Mouse (Mus musculus) central nervous system, embryonic 14 days (tissue): ENCODE data around the gene Hist1h2bn. TPM values are rescaled to one million over a fixed set of nuclear protein-coding genes. Genes with fewer than 3 reads are reported as not detected.

Experiments used
- polyA plus RNA-seq: library from polyadenylated mRNA; depleted of rRNA; stranded (reverse); fragments of >200 nt; gene quantifications from 2 replicates; pipeline ENCODE4 v1.2.3, GENCODE M21; 2012; rRNA removed

The Hist1h2bn gene
- polyA plus RNA-seq: 5.4 and 11.4 TPM in 2 replicates

DNA sequence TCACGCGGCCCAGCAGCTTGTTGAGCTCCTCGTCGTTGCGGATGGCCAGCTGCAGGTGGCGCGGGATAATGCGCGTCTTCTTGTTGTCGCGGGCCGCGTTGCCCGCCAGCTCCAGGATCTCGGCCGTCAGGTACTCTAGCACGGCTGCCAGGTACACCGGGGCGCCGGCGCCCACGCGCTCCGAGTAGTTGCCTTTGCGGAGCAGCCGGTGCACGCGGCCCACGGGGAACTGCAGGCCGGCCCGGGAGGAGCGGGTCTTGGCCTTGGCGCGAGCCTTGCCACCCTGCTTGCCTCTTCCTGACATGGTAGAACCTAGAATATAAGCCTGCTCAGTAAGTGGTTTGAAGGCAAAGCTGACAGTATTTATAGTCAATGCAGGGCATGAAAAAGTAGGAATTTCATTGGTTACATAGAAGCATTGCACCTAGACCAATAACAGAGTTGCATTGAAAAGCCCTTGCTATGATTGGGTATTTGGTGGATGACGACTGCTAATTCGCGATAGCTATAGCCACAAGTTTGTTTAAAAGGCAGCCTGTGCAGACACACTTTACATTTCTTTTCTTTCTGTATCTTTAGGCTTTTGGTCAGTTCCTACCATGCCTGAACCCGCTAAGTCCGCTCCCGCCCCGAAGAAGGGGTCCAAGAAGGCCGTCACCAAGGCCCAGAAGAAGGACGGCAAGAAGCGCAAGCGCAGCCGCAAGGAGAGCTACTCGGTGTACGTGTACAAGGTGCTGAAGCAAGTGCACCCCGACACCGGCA is at the start of gene Hist1h2bn, which contains the start of gene Hist1h2ak:
Gene Hist1h2bn (plus strand): TSS at position 600 of the 762 bp plus-strand sequence.
Gene Hist1h2ak (minus strand): TSS at position 304 of the 762 bp plus-strand sequence.

DNA sequence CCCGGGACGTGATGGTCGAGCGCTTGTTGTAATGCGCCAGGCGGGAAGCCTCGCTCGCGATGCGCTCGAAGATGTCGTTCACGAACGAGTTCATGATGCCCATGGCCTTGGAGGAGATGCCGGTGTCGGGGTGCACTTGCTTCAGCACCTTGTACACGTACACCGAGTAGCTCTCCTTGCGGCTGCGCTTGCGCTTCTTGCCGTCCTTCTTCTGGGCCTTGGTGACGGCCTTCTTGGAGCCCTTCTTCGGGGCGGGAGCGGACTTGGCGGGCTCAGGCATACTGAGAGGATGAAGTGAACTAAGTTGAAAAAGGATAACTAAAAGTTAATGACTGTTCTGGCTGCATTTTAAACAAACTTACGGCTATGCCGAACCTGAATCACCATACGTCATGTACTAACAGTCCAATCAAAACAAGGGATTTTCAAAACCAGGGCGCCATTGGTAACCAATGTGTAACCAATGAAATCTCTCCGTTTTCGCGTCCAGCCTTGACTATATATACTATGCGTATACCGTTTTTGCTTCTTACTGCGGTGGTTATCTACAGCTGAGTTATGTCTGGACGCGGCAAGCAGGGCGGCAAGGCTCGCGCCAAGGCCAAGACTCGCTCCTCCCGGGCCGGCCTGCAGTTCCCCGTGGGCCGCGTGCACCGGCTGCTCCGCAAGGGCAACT is 37.9 kb upstream of the Hist1h2bn start, which contains the start of the genes Hist1h2bl and Hist1h2ai:
Gene Hist1h2bl (minus strand): TSS at position 280 of the 676 bp plus-strand sequence.
Gene Hist1h2ai (plus strand): TSS at position 559 of the 676 bp plus-strand sequence.

GRCm38 (mm10) chr13:21717397-21718357 is 36.2 kb upstream of the Hist1h2bn start, which contains the start of gene Hist1h3h:
Gene Hist1h3h (plus strand): TSS chr13:21717659.

DNA sequence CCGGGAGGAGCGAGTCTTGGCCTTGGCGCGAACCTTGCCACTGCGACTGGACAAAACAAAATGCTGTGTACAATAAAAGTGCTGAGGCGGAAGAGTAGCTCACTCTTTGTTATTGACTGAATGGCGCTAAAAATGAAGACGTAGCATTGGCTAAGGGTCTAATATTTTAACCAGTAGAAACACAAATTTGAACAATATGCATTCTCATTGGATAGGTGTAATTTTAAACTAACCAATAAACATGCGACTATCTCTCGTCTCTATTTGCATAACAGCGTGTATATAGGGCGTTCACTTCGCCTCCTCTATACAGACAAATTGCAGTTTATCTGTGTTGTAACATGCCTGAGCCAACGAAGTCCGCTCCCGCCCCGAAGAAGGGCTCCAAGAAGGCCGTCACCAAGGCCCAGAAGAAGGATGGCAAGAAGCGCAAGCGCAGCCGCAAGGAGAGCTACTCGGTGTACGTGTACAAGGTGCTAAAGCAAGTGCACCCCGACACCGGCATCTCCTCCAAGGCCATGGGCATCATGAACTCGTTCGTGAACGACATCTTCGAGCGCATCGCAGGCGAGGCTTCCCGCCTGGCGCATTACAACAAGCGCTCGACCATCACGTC is 32.1 kb upstream of the Hist1h2bn start, which contains the start of gene Hist1h2bm:
Gene Hist1h2bm (plus strand): TSS at position 288 of the 616 bp plus-strand sequence.

GRCm38 (mm10) chr13:21734906-21735767 is 18.8 kb upstream of the Hist1h2bn start, which contains the start of gene Hist1h4j:
Gene Hist1h4j (plus strand): TSS chr13:21735064.

DNA sequence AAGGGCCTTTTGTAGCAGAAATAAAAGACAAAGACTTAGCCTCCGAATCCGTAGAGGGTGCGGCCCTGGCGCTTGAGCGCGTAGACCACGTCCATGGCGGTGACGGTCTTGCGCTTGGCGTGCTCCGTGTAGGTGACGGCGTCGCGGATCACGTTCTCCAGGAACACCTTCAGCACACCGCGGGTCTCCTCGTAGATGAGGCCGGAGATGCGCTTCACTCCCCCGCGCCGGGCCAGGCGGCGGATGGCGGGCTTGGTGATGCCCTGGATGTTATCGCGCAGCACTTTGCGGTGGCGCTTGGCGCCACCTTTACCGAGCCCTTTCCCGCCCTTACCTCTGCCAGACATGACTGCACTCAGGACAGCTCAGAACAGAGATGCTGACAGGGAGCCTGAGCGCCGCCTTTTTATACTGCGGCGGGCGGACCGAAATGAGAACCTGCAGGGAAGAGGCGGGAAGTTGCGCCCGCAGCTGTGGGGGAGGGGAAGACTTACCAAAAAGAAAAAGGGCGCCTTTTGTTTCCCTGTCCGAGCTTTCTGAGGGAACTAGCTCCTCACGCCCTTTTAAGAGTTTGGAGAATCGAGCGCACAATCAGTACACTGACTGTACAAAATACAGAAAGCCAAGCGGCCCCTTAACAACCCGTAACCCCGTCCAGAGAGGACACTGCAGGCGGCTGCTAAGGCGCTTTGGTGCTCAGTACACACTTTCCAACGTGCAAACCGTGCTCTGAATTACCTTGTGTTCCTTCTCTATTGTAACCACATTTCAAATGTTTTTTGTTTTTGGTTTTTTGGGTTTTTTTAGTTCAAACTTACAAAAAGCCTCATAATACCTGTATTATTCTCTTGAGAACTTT is 3.5 kb upstream of the Hist1h2bn start, which contains the start of gene Hist1h4k:
Gene Hist1h4k (minus strand): TSS at position 347 of the 859 bp plus-strand sequence.

DNA sequence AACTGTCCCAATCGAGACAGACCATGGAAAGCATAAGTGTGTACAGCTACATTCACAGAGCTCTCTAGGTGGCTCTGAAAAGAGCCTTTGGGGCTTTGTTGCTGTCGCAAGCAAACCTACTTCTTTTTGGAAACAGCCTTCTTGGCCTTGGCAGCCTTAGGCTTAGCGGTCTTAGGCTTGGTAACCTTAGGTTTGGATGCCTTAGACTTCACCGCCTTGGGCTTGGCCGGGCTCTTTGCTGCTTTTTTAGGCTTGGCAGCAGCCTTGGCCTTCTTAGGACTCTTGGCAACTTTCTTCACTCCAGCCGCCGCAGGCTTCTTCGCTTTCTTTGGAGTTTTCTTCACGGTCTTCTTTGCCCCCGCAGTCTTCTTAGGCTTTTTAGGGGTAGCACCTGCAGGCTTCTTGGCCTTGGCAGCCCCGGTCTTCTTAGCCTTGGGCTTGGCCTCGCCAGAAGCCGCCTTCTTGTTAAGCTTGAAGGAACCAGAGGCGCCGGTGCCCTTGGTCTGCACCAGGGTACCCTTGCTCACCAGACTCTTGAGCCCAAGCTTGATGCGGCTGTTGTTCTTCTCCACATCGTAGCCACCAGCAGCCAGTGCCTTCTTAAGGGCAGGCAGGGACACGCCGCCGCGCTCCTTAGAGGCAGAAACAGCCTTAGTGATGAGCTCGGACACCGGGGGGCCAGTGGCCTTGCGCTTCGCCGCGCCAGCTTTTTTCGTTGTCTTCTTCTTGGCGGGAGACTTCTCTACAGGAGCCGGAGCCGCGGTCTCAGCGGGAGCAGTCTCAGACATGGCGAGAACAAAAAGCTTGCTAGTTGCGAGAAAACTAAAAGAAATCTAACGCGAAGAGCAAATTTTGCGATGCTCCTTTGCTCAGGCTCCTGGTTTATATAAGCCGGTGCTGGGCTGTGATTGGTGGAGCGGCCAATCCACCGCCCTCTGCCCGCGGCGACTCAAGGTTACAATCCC is 26.1 kb downstream of the Hist1h2bn start, which contains the start of gene Hist1h1b:
Gene Hist1h1b (minus strand): TSS at position 859 of the 965 bp plus-strand sequence.

DNA sequence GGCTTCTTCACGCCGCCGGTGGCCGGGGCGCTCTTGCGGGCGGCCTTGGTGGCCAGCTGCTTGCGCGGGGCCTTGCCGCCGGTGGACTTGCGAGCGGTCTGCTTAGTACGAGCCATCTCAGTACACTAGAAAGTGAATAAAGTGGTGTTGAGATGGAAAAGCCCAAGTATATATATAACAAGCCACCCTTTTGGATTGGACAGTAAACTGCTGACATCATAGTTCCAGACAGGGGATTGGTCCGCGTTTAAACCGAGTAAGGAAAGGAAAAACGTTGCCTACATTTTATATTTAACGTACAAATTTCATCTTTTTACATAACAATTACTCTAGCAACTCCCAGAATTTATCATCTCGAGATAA is 29.3 kb downstream of the Hist1h2bn start, which contains the start of gene Hist1h3i:
Gene Hist1h3i (minus strand): TSS at position 116 of the 363 bp plus-strand sequence.

DNA sequence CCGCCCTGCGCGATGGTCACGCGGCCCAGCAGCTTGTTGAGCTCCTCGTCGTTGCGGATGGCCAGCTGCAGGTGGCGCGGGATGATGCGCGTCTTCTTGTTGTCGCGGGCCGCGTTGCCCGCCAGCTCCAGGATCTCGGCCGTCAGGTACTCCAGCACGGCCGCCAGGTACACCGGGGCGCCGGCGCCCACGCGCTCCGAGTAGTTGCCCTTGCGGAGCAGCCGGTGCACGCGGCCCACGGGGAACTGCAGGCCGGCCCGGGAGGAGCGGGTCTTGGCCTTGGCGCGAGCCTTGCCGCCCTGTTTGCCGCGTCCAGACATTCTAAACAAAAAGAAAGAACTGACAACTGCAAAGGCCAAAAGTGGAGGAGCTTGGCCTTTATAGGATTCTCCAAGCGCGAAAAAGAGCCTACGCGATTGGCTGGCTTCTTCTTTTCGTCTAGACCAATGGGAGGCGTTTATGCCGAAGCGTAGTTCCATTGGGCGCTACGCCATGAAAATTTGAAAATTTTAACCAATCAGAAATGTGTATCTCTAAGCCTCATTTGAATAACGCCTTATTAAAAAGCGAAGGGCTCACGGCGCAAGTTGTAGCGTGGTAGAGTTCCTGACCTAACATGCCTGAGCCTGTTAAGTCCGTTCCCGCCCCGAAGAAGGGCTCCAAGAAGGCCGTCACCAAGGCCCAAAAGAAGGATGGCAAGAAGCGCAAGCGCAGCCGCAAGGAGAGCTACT is 33.1 kb downstream of the Hist1h2bn start, which contains the start of the genes Hist1h2an and Hist1h2bp:
Gene Hist1h2an (minus strand): TSS at position 320 of the 731 bp plus-strand sequence.
Gene Hist1h2bp (plus strand): TSS at position 563 of the 731 bp plus-strand sequence.

Other genes with a start within 250 kb of the Hist1h2bn start
- gene Zkscan8, start 223.0 kb upstream of the Hist1h2bn start, polyA plus RNA-seq: 10.2 and 11.0 TPM in 2 replicates
- gene Olfr1366, start 211.3 kb upstream of the Hist1h2bn start, polyA plus RNA-seq: not detected in 2 replicates
- gene Olfr1535, start 194.2 kb upstream of the Hist1h2bn start, polyA plus RNA-seq: not detected in 2 replicates
- gene Olfr1364, start 172.4 kb upstream of the Hist1h2bn start, polyA plus RNA-seq: not detected in 2 replicates
- not detected in 2 replicates for gene Olfr1362, start 140.1 kb upstream of the Hist1h2bn start, polyA plus RNA-seq
- gene Olfr11, start 111.6 kb upstream of the Hist1h2bn start, polyA plus RNA-seq: not detected in 2 replicates
- not detected in 2 replicates for gene Olfr1361, start 90.7 kb upstream of the Hist1h2bn start, polyA plus RNA-seq
- not detected in 2 replicates for gene Olfr1360, start 76.7 kb upstream of the Hist1h2bn start, polyA plus RNA-seq
- not detected in 2 replicates for gene Olfr1359, start 56.0 kb upstream of the Hist1h2bn start, polyA plus RNA-seq
- 6.6 and 13.7 TPM in 2 replicates for gene Hist1h2bl, start 38.0 kb upstream of the Hist1h2bn start, polyA plus RNA-seq
- gene Hist1h2ai, start 37.7 kb upstream of the Hist1h2bn start, polyA plus RNA-seq: 11.5 and 14.4 TPM in 2 replicates
- 23.9 and 36.2 TPM in 2 replicates for gene Hist1h3h, start 36.5 kb upstream of the Hist1h2bn start, polyA plus RNA-seq
- gene Hist1h2bm, start 32.1 kb upstream of the Hist1h2bn start, polyA plus RNA-seq: 6.2 and 11.0 TPM in 2 replicates
- 11.4 and 17.3 TPM in 2 replicates for gene Hist1h4j, start 19.1 kb upstream of the Hist1h2bn start, polyA plus RNA-seq
- 23.8 and 36.9 TPM in 2 replicates for gene Hist1h4k, start 3.6 kb upstream of the Hist1h2bn start, polyA plus RNA-seq
- 18.5 and 25.0 TPM in 2 replicates for gene Hist1h2ak, start 296 bp upstream of the Hist1h2bn start, polyA plus RNA-seq
- gene Hist1h1b, start 26.5 kb downstream of the Hist1h2bn start, polyA plus RNA-seq: 3.8 and 6.4 TPM in 2 replicates
- gene Hist1h3i, start 29.2 kb downstream of the Hist1h2bn start, polyA plus RNA-seq: 22.6 and 39.5 TPM in 2 replicates
- gene Hist1h2an, start 33.1 kb downstream of the Hist1h2bn start, polyA plus RNA-seq: 4.9 and 9.4 TPM in 2 replicates
- 1.1 and 1.5 TPM in 2 replicates for gene Hist1h2bp, start 33.3 kb downstream of the Hist1h2bn start, polyA plus RNA-seq
- gene Hist1h2bq, start 56.1 kb downstream of the Hist1h2bn start, polyA plus RNA-seq: 8.2 and 8.5 TPM in 2 replicates
- gene Hist1h2ao, start 56.3 kb downstream of the Hist1h2bn start, polyA plus RNA-seq: 0.21 TPM in 1 of 2 replicates, not detected in the other
- gene Hist1h4m, start 57.6 kb downstream of the Hist1h2bn start, polyA plus RNA-seq: 0.50 TPM in 1 of 2 replicates, not detected in the other
- gene Hist1h4n, start 78.1 kb downstream of the Hist1h2bn start, polyA plus RNA-seq: 20.1 and 31.8 TPM in 2 replicates
- gene Hist1h2ap, start 79.4 kb downstream of the Hist1h2bn start, polyA plus RNA-seq: 31.6 and 43.2 TPM in 2 replicates
- 3.8 and 12.2 TPM in 2 replicates for gene Hist1h2br, start 79.6 kb downstream of the Hist1h2bn start, polyA plus RNA-seq
- gene Zfp184, start 191.0 kb downstream of the Hist1h2bn start, polyA plus RNA-seq: 13.1 and 15.7 TPM in 2 replicates
- not detected in 2 replicates for gene Pom121l2, start 227.1 kb downstream of the Hist1h2bn start, polyA plus RNA-seq